Mouse (Mus musculus): ENCODE data around the gene Sorcs3. TPM values are rescaled to one million over a fixed set of nuclear protein-coding genes. Genes with fewer than 3 reads are reported as not detected.

Gene Sorcs3
- polyA plus RNA-seq, 1 experiment from 2014 or later: 16.3 TPM

DNA sequence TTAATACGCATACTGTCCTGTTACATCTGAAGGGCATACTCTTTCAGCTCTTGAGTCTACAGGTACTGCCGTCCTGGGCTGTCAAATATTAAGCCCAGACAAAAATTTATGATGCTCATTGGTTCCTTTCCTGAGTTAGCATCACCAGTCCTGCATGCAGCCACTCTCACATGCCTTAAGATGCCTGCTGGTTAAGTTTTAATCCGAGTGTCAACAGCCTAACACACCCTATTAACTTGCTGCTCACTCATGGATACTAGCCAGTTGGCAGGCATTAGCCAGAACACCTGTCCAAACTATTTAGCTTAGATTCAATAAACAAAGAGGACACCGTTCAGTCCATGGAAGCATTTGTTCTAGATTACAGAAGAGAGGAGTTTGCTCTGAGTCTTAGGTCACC, 202.4 kb downstream of the Sorcs3 start:
- no peaks in the 10 kb centered on the region for H3K9me3 ChIP-seq
- H3K4me3 ChIP-seq: no peak overlapping the region
- H3K4me1 ChIP-seq (replicated peaks): peaks cover 5% of the 10 kb centered on the region; the same call in 1 of the 2 replicates
- H3K27ac ChIP-seq (replicated peaks): no peak overlapping the region
- WGBS: 76% methylated on average over 4 of the region's 4 CpGs
- no peak overlapping the region for H3K9ac ChIP-seq
- ATAC-seq (ENCODE audit: low FRiP score, low read depth): no peak
- H3K4me2 ChIP-seq: no peak overlapping the region
- no peaks in the 10 kb centered on the region for H3K27me3 ChIP-seq
- no peaks in the 10 kb centered on the region for H3K36me3 ChIP-seq

DNA sequence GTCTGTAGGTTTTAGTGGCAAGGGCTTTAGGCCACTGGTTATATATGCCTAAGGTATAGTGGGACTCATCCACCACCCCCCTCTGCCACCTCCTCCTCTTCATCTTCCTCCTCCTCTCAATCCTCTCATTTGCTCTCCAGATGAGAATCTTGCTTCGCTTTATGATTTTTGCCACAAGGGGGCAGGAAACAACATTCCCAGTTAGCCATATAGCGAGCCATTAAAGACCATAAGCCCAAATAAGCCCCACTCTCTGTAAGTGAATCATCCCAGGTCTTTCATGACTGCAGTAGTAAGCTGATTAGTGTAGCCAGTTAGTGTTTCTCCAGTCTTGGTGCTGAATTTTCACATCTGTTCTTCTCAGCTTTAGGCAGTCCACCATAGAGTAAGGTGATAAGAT, 205.5 kb downstream of the Sorcs3 start:
- Histone ChIP-seq H3K36me3 (no peaks in the 10 kb centered on the region), H3K27me3 (no peaks in the 10 kb centered on the region), H3K9ac (no peak overlapping the region), H3K4me1 (replicated peaks) (no peaks in the 10 kb centered on the region), H3K4me2 (no peak overlapping the region), H3K4me3 (no peak overlapping the region), H3K9me3 (no peaks in the 10 kb centered on the region), H3K27ac (replicated peaks) (no peak overlapping the region)
- 49% methylated on average over 2 of the region's 2 CpGs for WGBS
- ATAC-seq (ENCODE audit: low FRiP score, low read depth): no peak

DNA sequence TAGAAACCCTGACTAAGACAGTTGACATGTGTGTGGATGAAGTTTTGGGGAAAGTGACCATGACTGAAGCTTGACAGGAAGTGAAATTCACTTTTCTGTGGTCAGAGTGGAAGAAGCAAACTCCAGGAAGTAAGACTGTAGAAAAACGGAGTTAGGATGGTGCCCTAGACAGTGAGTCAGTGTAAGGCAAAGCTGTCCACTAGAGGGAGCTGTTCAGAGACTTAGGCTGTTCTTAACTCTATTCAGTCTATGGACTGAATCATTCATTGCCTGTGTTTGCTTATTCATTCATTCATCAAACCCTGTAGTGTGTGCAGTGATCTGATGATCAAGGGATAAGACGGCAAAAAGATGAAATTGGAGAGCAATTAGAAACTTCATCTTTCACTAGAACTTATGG, 208.0 kb downstream of the Sorcs3 start:
- WGBS: 63% methylated on average over 2 of the region's 2 CpGs
- no peaks in the 10 kb centered on the region for H3K9me3 ChIP-seq

DNA sequence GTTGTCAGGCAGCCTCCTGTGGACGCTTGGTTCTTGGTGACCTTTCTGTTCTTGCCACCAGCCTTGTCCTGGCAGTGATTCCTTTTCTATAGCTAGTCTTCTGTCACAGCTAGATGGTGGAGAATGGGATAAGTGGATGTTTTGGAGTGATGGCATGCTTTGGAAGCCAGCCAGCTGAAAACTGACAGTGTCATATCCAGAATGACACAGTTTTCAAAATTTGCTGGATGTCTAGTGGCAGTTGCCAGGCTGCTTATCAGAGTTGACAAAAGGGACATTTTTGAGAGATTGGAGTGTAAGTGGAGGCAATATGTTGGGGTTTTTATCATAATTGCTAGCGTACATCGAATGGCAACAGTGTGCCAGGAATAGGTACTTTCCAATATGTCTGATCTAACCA, 212.5 kb downstream of the Sorcs3 start:
- no peak for ATAC-seq (ENCODE audit: low FRiP score, low read depth)
- Histone ChIP-seq H3K4me2 (no peak overlapping the region), H3K4me1 (replicated peaks) (no peaks in the 10 kb centered on the region), H3K9me3 (no peaks in the 10 kb centered on the region), H3K9ac (no peak overlapping the region), H3K4me3 (no peak overlapping the region), H3K27me3 (no peaks in the 10 kb centered on the region), H3K27ac (replicated peaks) (no peak overlapping the region), H3K36me3 (no peaks in the 10 kb centered on the region)
- 70% methylated on average over 3 of the region's 3 CpGs for WGBS

More for the DNA sequence above, 208.0 kb downstream of the Sorcs3 start:
- ATAC-seq (ENCODE audit: low FRiP score, low read depth): no peak
- H3K4me2 ChIP-seq: no peak overlapping the region
- H3K27me3 ChIP-seq: no peaks in the 10 kb centered on the region
- H3K4me1 ChIP-seq (replicated peaks): no peaks in the 10 kb centered on the region
- H3K27ac ChIP-seq (replicated peaks): no peak overlapping the region
- H3K9ac ChIP-seq: no peak overlapping the region
- H3K4me3 ChIP-seq: no peak overlapping the region
- H3K36me3 ChIP-seq: no peaks in the 10 kb centered on the region

DNA sequence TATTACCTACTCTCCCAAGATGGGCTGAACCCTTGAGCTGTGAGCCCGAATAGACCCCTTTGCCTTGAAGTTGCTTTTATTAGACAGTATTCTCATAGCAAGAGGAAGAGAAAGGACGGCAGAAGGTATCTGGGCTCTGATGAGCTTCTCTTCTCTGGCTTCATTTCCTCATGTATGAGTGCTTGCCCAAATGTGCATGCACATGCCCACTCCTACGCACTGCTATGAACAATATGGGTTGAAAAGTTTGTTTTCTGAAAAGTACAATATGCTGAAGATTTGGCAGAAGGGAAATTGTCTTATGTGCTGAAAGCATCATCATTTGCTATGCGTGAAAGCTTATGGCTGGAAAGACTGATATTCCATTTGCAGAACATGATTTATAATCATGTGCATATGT, 223.4 kb downstream of the Sorcs3 start:
- no peaks in the 10 kb centered on the region for H3K9me3 ChIP-seq
- H3K36me3 ChIP-seq: no peaks in the 10 kb centered on the region
- H3K4me3 ChIP-seq: no peak overlapping the region
- H3K4me2 ChIP-seq: no peak overlapping the region
- WGBS: 85% methylated on average over 4 of the region's 4 CpGs
- peaks cover 12% of the 10 kb centered on the region; the same call in 1 of the 2 replicates for H3K4me1 ChIP-seq (replicated peaks)
- no peak for ATAC-seq (ENCODE audit: low FRiP score, low read depth)
- no peak overlapping the region for H3K27ac ChIP-seq (replicated peaks)
- H3K27me3 ChIP-seq: no peaks in the 10 kb centered on the region
- H3K9ac ChIP-seq: no peak overlapping the region

DNA sequence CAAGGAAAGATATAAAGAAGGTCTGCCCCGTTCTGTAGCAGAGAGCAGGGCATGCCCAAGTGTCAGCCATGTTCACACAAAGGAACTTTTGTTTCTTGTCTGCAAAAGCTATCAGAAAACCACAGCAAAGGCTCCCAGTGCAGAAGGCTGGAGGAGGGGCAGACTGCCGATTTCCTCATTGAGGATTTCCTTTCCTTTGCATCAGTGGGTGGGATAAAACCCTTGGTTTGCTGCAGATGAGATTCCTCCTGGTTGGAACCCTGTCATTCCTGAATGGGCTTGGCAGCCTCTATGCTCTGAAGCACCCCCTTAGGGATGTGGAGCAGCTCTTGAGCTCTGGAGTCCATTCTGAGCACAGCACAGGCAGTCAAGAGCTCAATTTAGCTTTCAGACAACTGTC, 223.9 kb downstream of the Sorcs3 start:
- Histone ChIP-seq H3K4me1 (replicated peaks) (peaks cover 12% of the 10 kb centered on the region; the same call in 1 of the 2 replicates), H3K9ac (no peak overlapping the region), H3K4me2 (no peak overlapping the region), H3K27ac (replicated peaks) (no peak overlapping the region), H3K4me3 (no peak overlapping the region), H3K27me3 (no peaks in the 10 kb centered on the region), H3K9me3 (no peaks in the 10 kb centered on the region), H3K36me3 (no peaks in the 10 kb centered on the region)
- 17% methylated on average over 2 of the region's 2 CpGs for WGBS
- ATAC-seq (ENCODE audit: low FRiP score, low read depth): no peak

DNA sequence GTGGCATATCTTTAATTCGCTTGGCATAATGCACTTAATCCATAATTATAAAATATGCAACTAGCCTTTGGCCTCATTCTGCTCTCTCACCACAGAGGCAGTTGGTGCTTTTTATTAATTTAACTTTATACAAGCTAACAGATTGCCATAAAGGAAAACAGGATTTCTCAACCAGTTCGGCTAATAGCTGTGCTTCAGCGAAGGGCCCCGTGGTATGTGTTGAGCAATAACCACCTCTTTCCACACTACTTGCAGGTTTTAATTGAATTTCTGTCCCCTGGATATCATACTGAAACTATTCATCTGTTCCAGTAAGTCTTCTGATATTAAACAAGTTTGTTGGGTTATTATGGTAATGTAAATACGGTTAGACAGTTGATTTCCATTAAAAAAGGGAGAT, 224.5 kb downstream of the Sorcs3 start:
- H3K9ac ChIP-seq: no peak overlapping the region
- H3K27me3 ChIP-seq: no peaks in the 10 kb centered on the region
- no peaks in the 10 kb centered on the region for H3K9me3 ChIP-seq
- H3K36me3 ChIP-seq: no peaks in the 10 kb centered on the region
- H3K27ac ChIP-seq (replicated peaks): no peak overlapping the region
- no peak overlapping the region for H3K4me3 ChIP-seq
- 73% methylated on average over 5 of the region's 5 CpGs for WGBS
- peaks cover 12% of the 10 kb centered on the region; the same call in 1 of the 2 replicates for H3K4me1 ChIP-seq (replicated peaks)
- ATAC-seq (ENCODE audit: low FRiP score, low read depth): no peak
- no peak overlapping the region for H3K4me2 ChIP-seq

DNA sequence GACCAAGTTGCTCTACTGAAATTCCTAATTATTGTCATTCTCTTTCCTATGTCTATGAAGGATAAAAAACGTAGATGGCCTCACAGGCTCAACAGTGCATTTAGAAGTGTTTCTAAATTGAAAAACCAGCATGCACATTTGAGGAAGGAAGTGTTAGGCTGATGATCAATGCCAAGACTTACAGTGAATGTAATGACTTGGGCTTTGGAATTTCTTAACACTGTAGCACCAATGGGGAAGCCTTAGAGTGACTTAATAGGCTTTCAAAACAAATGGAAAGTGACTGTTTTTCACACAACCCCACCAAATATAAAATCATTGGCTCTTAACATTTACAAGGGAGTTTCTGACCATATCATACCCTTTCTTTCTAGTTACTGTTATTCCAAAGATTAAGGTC, 232.6 kb downstream of the Sorcs3 start:
- H3K27ac ChIP-seq (replicated peaks): no peak overlapping the region
- ATAC-seq (ENCODE audit: low FRiP score, low read depth): no peak
- H3K9ac ChIP-seq: no peak overlapping the region
- H3K4me3 ChIP-seq: no peak overlapping the region
- H3K27me3 ChIP-seq: no peaks in the 10 kb centered on the region
- H3K36me3 ChIP-seq: no peaks in the 10 kb centered on the region
- WGBS: 92% methylated on average over 1 of the region's 1 CpGs
- H3K9me3 ChIP-seq: no peaks in the 10 kb centered on the region
- no peak overlapping the region for H3K4me2 ChIP-seq
- no peaks in the 10 kb centered on the region for H3K4me1 ChIP-seq (replicated peaks)

DNA sequence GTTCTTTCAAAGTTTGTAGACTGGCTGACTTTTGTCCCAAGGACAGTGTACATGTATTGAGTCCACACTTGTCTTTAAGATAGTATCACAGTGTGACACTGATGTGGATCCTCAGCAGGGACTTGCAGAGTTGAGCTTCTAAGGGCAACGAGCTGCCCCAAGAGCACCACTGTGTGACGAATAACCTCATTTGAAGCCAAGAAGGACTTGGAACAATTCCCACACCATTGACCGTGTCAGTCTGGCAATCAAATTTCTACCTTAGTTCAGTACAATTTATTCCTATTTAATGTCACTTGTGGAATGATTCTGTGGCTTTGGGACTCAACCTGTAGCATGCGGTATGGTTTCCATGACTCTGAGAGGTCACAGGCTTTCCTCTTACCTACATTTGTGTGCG, 255.3 kb downstream of the Sorcs3 start:
- WGBS: 80% methylated on average over 5 of the region's 5 CpGs
- Histone ChIP-seq H3K9ac (no peak overlapping the region), H3K9me3 (no peaks in the 10 kb centered on the region), H3K27me3 (no peaks in the 10 kb centered on the region), H3K27ac (replicated peaks) (no peak overlapping the region), H3K4me3 (no peak overlapping the region), H3K36me3 (no peaks in the 10 kb centered on the region), H3K4me2 (no peak overlapping the region), H3K4me1 (replicated peaks) (no peaks in the 10 kb centered on the region)
- no peak for ATAC-seq (ENCODE audit: low FRiP score, low read depth)

DNA sequence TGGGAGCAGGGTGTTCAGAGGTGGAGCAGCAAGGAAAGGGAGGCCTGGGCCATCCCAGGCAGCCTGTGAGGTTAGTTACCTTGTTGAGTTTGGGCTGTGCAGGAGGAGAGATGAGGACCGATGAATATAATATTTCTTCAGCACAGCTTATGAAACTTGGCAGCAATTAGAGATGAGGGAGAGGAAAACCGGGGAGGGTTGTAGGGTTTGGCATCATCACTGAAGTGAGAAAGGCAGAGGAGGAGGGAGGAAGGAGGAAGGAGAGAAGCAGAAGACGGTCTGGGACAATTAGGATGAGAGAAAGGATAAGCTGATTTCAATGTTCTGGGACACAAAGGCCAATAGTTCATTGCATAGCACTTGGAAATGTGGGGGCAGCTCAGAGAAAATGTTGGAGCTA, 256.6 kb downstream of the Sorcs3 start:
- Histone ChIP-seq H3K4me2 (no peak overlapping the region), H3K36me3 (no peaks in the 10 kb centered on the region), H3K4me3 (no peak overlapping the region), H3K27me3 (no peaks in the 10 kb centered on the region), H3K27ac (replicated peaks) (no peak overlapping the region), H3K4me1 (replicated peaks) (no peaks in the 10 kb centered on the region), H3K9me3 (no peaks in the 10 kb centered on the region), H3K9ac (no peak overlapping the region)
- 82% methylated on average over 3 of the region's 3 CpGs for WGBS
- no peak for ATAC-seq (ENCODE audit: low FRiP score, low read depth)

DNA sequence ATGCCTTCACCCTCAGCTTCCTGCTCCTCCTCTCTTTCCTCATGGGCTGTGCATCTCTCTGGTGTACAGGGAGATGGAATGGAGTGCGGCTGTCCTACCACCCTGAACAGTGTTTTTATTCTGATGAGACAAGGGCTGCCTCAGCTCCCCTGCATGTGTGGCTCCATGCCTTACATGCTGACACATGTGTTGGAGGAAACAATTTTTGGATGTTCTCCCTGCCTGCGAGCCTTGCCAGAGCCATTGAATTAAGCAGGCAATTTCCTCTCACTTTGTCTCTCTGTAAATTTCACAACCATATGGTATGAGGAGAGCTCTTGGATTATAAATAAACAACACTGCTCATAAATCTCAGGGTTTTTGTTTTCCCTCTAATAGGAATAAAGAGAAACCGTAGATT, 257.7 kb downstream of the Sorcs3 start:
- WGBS: 81% methylated on average over 3 of the region's 3 CpGs
- no peaks in the 10 kb centered on the region for H3K27me3 ChIP-seq
- no peak overlapping the region for H3K27ac ChIP-seq (replicated peaks)
- H3K4me2 ChIP-seq: no peak overlapping the region
- no peaks in the 10 kb centered on the region for H3K9me3 ChIP-seq
- no peak for ATAC-seq (ENCODE audit: low FRiP score, low read depth)
- H3K9ac ChIP-seq: no peak overlapping the region
- no peaks in the 10 kb centered on the region for H3K4me1 ChIP-seq (replicated peaks)
- no peak overlapping the region for H3K4me3 ChIP-seq
- H3K36me3 ChIP-seq: no peaks in the 10 kb centered on the region

DNA sequence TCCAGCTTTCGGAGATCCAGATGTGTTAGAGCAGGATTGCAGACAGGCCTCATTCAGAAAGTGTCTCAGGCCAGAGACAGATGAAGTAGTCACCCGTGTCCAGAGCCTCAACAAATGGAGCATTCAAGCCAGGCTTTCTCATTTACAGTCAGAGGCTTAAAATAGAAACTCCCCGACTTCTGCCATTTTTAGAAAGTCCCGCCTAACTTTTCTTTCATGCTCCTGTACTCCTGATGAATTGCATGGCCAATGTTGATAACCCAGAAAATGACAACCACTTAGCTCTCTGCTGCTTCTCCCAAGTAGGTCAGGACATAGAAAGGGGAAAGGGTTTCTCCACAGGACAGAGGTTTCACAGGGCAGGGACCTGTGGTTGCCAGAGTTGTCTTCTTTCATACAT, 261.6 kb downstream of the Sorcs3 start:
- no peak for ATAC-seq (ENCODE audit: low FRiP score, low read depth)
- Histone ChIP-seq H3K36me3 (no peaks in the 10 kb centered on the region), H3K27me3 (no peaks in the 10 kb centered on the region), H3K9ac (no peak overlapping the region), H3K4me3 (no peak overlapping the region), H3K4me2 (no peak overlapping the region), H3K27ac (replicated peaks) (no peak overlapping the region), H3K4me1 (replicated peaks) (no peaks in the 10 kb centered on the region), H3K9me3 (no peaks in the 10 kb centered on the region)
- WGBS: 84% methylated on average over 4 of the region's 4 CpGs

DNA sequence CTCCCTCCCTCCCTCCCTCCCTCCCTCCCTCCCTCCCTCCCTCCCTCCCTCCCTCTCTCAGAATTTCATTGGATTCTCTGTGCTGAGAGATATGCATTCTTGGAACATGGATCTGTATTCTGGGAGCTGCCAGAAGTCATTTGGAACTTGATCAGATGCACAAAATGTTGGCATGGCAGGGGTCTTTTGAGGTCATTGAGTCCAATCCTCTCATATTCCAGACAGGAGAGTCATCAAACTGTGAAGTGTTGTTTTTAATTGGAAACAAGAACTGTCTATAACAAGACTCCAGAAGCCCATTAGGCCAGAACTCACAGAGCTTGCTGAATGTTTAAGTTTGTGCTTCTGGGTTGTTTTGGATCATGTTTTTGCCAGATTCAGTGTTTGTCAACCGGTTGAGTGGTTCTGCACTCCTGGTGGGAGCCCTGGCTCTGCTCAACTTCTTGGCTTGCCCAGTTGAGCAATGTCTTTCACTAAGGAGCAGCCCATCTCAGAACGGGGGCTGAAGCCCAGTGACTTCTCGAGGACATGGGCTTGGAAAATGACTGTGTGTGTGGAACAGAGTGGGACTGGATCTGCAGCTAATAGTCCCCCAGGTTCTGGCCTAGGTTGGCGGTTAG, 264.1 kb downstream of the Sorcs3 start:
- H3K4me2 ChIP-seq: no peak overlapping the region
- H3K4me3 ChIP-seq: no peak overlapping the region
- no peaks in the 10 kb centered on the region for H3K4me1 ChIP-seq (replicated peaks)
- H3K27ac ChIP-seq (replicated peaks): no peak overlapping the region
- ATAC-seq (ENCODE audit: low FRiP score, low read depth): no peak
- H3K36me3 ChIP-seq: no peaks in the 10 kb centered on the region
- H3K27me3 ChIP-seq: no peaks in the 10 kb centered on the region
- 83% methylated on average over 4 of the region's 4 CpGs for WGBS
- H3K9me3 ChIP-seq: no peaks in the 10 kb centered on the region
- H3K9ac ChIP-seq: no peak overlapping the region

Data from hindbrain, embryonic 15.5 days (tissue).